Comparison of ENCODE assay signal across 9 mouse cellular contexts in genomic region chr10:95117041-95117730, GRCm38 (mm10).
A peak's percentile ranks its signal among the peaks of the same experiment; 100 is the strongest.
DNase-seq lines count a peak whose midpoint lies in the region; ATAC-seq and TF ChIP-seq lines count a peak whose summit lies in the region.
"Had no signal": no experiment of that assay in that cellular context is flagged by ENCODE, and none has a peak within 500 bp of the region (broad histone marks: within the 10 kb centered on the region; RNA-seq: fewer than 3 reads in every experiment).

No protein-coding gene starts in this region.

- WGBS in intestine, embryonic 14.5 days: 70% methylated on average over 6 of the region's 6 CpGs
- 74% methylated on average over 6 of the region's 6 CpGs for WGBS in intestine, embryonic 15.5 days

- DNase-seq in intestine, embryonic 14.5 days (ENCODE audit: low spot score): peak; percentile 37
- DNase-seq in brain, embryonic 14.5 days (ENCODE audit: low read depth): peak; percentile 91
- peak; percentile 44 for DNase-seq in heart, postnatal 36 days
- DNase-seq in lung, postnatal 14 days: peak; percentile 38
- no peak for DNase-seq in urinary bladder, adult 2 months (ENCODE audit: low spot score)
- DNase-seq in layer of hippocampus, adult 18-20 months (ENCODE audit: low spot score in 2 of 2): no peak
- DNase-seq in urinary bladder, postnatal 25 days (ENCODE audit: low spot score): no peak

- intact Hi-C loops in heart, postnatal 36 days (cut with DNase I): no loop called here

- no peak for TF ChIP-seq POLR2A in brain, embryonic 14.5 days (IDR thresholded peaks at IDR 0.05; ENCODE audit: borderline replicate concordance, extremely low read depth, insufficient read depth, insufficient read length, poor library complexity, severe bottlenecking)

- H3K9me3 ChIP-seq in intestine, embryonic 14.5 days (ENCODE audit: control insufficient read depth, low read length): no peaks in the 10 kb centered on the region
- H3K9me3 ChIP-seq in intestine, embryonic 15.5 days: no peaks in the 10 kb centered on the region

- no peak for TF ChIP-seq CTCF in brain, embryonic 14.5 days (IDR thresholded peaks at IDR 0.05; ENCODE audit: borderline replicate concordance, extremely low read depth, insufficient read depth, insufficient read length)

- no peak overlapping the region for H3K9ac ChIP-seq in intestine, embryonic 14.5 days (ENCODE audit: low read length)
- H3K9ac ChIP-seq in intestine, embryonic 15.5 days: no peak overlapping the region
- H3K9ac ChIP-seq: liver, embryonic 14.5 days had no signal

- ATAC-seq in intestine, embryonic 14.5 days (replicated peaks; ENCODE audit: low FRiP score, low TSS enrichment, low read depth): no peak
- ATAC-seq in intestine, embryonic 15.5 days: no peak

- H3K27ac ChIP-seq in intestine, embryonic 14.5 days (ENCODE audit: low read depth): no peak overlapping the region
- H3K27ac ChIP-seq in intestine, embryonic 15.5 days: no peak overlapping the region
- H3K27ac ChIP-seq: liver, embryonic 14.5 days had no signal

- no peak overlapping the region for H3K4me3 ChIP-seq in intestine, embryonic 14.5 days (ENCODE audit: low read depth, low read length)
- H3K4me3 ChIP-seq in intestine, embryonic 15.5 days (replicated peaks): no peak overlapping the region

- H3K4me1 ChIP-seq in intestine, embryonic 14.5 days (replicated peaks; ENCODE audit: control insufficient read depth, insufficient read depth, low read length): no peaks in the 10 kb centered on the region
- H3K4me1 ChIP-seq in intestine, embryonic 15.5 days (replicated peaks): peaks cover 3% of the 10 kb centered on the region; the same call in 1 of the 2 replicates

- H3K36me3 ChIP-seq in intestine, embryonic 14.5 days (ENCODE audit: control insufficient read depth, insufficient read depth, low read length): no peaks in the 10 kb centered on the region
- H3K36me3 ChIP-seq in intestine, embryonic 15.5 days: no peaks in the 10 kb centered on the region

- H3K4me2 ChIP-seq in intestine, embryonic 14.5 days (ENCODE audit: low read length): no peak overlapping the region
- H3K4me2 ChIP-seq in intestine, embryonic 15.5 days (replicated peaks): no peak overlapping the region

- no peaks in the 10 kb centered on the region for H3K27me3 ChIP-seq in intestine, embryonic 14.5 days (replicated peaks; ENCODE audit: control insufficient read depth, insufficient read depth, low read length)
- H3K27me3 ChIP-seq in intestine, embryonic 15.5 days (replicated peaks): no peaks in the 10 kb centered on the region

Comparison
In these comparisons a context has a peak if more than half of its experiments do, and no peak if none do; other contexts are left out.
1. DNase-seq: peak in intestine, embryonic 14.5 days (single experiment), brain, embryonic 14.5 days (single experiment), heart, postnatal 36 days (2 of 2) and lung, postnatal 14 days (single experiment); none in urinary bladder, adult 2 months (single experiment), layer of hippocampus, adult 18-20 months (0 of 2) and urinary bladder, postnatal 25 days (single experiment).